Mouse (Mus musculus) limb, embryonic 11.5 days (tissue): Measurements from ENCODE around the gene Snap29. TPM values are rescaled to one million over a fixed set of nuclear protein-coding genes. Genes with fewer than 3 reads are reported as not detected.

Experiments
- ATAC-seq: fragments of 200-750 bp; cut with Nextera tagmentation; 2 replicates; pipeline ENCODE4 v1.8.0; 2017; ENCODE audit warnings: low read depth; ENCODE audit not compliant: insufficient number of reproducible peaks, low FRiP score, low TSS enrichment
- DNase-seq: peaks from one replicate; pipeline ENCODE4 v3.0.0-alpha.2; 2015; ENCODE audit warnings: low spot score
- H3K27ac ChIP-seq: fragments of 300-500 bp; sonication (generic); replicated peaks from 2 replicates; pipeline ENCODE4 v1.5.1; 2014; ENCODE audit warnings: low read depth, mild to moderate bottlenecking, low read length
- H3K27me3 ChIP-seq: fragments of 300-500 bp; sonication (generic); 2 replicates; pipeline ENCODE4 v1.6.1; 2014; ENCODE audit warnings: mild to moderate bottlenecking, low read length, mixed read lengths; ENCODE audit not compliant: control insufficient read depth, insufficient read depth
- H3K36me3 ChIP-seq: fragments of 300-500 bp; sonication (generic); 2 replicates; pipeline ENCODE4 v1.6.1; 2014; ENCODE audit warnings: mild to moderate bottlenecking, low read length, moderate library complexity, mixed read lengths; ENCODE audit not compliant: control insufficient read depth, insufficient read depth
- H3K4me1 ChIP-seq: fragments of 300-500 bp; sonication (generic); 2 replicates; pipeline ENCODE4 v1.6.1; 2014; ENCODE audit warnings: low read length, mixed read lengths; ENCODE audit not compliant: control insufficient read depth, insufficient read depth
- H3K4me2 ChIP-seq: fragments of 300-500 bp; sonication (generic); 2 replicates; pipeline ENCODE4 v1.6.1; 2014; ENCODE audit warnings: low read depth, mild to moderate bottlenecking, moderate library complexity; ENCODE audit not compliant: severe bottlenecking
- H3K4me3 ChIP-seq: fragments of 300-500 bp; sonication (generic); 2 replicates; pipeline ENCODE4 v1.5.1; 2014; ENCODE audit warnings: low read depth, low read length
- H3K9ac ChIP-seq: fragments of 300-500 bp; sonication (generic); 2 replicates; pipeline ENCODE4 v1.6.1; 2014; ENCODE audit warnings: mild to moderate bottlenecking, low read length
- H3K9me3 ChIP-seq: fragments of 300-500 bp; sonication (generic); 2 replicates; pipeline ENCODE4 v1.6.1; 2016; ENCODE audit warnings: low read length; ENCODE audit not compliant: control insufficient read depth
- WGBS: fragments of 180-500 bp; shearing (Covaris S2); extraction: QIAGEN DNeasy Blood & Tissue Kit; methylation state at CpG from one replicate; pipeline ENCODE4 v1.1.7; 2014; 5-methylcytosine and 5-hydroxymethylcytosine counted together
- polyA plus RNA-seq: library from polyadenylated mRNA; unstranded; fragments of >200 nt; fragmentation: Nextera tagmentation; extraction: Ambion mirVana; gene quantifications from 2 replicates; pipeline ENCODE4 v1.2.1, GENCODE M21; 2014

The Snap29 gene
- polyA plus RNA-seq, 1 experiment from 2014 or later: 7.0 TPM

- H3K27ac ChIP-seq: no peak overlapping the region
- no peaks in the 10 kb centered on the region for H3K9me3 ChIP-seq
- H3K9ac ChIP-seq: no peak overlapping the region
- H3K4me3 ChIP-seq: no peak overlapping the region
- 86% methylated on average over 4 of the region's 4 CpGs for WGBS
- DNase-seq (no peak), ATAC-seq (no peak)
- peaks cover 5% of the 10 kb centered on the region for H3K36me3 ChIP-seq
- no peaks in the 10 kb centered on the region for H3K4me1 ChIP-seq
- H3K4me2 ChIP-seq: no peak overlapping the region
- H3K27me3 ChIP-seq: no peaks in the 10 kb centered on the region
Measured at GRCm38 (mm10) chr16:17478331-17478943, 72.7 kb downstream of the Snap29 start.

Other genes starting within 250 kb of the Snap29 start
- 430 and 433 TPM in 2 replicates for gene Ube2l3, start 203.3 kb upstream of the Snap29 start, polyA plus RNA-seq
- 0.37 and 0.44 TPM in 2 replicates for gene Rimbp3, start 197.4 kb upstream of the Snap29 start, polyA plus RNA-seq
- gene Hic2, start 172.4 kb upstream of the Snap29 start, polyA plus RNA-seq: 9.8 and 10.6 TPM in 2 replicates
- 4.5 and 7.6 TPM in 2 replicates for gene Tmem191c, start 129.9 kb upstream of the Snap29 start, polyA plus RNA-seq
- 0.12 and 0.35 TPM in 2 replicates for gene Serpind1, start 74.6 kb upstream of the Snap29 start, polyA plus RNA-seq
- gene Pi4ka, start 328 bp downstream of the Snap29 start, polyA plus RNA-seq: 33.2 and 33.6 TPM in 2 replicates
- 90.4 and 95.2 TPM in 2 replicates for gene Crkl, start 46.0 kb downstream of the Snap29 start, polyA plus RNA-seq
- 0.26 and 0.63 TPM in 2 replicates for gene Aifm3, start 83.6 kb downstream of the Snap29 start, polyA plus RNA-seq
- gene Lztr1, start 102.7 kb downstream of the Snap29 start, polyA plus RNA-seq: 76.1 and 92.9 TPM in 2 replicates
- 49.1 and 58.7 TPM in 2 replicates for gene Thap7, start 125.2 kb downstream of the Snap29 start, polyA plus RNA-seq
- 0.20 TPM in 1 of 2 replicates, not detected in the other for gene Lrrc74b, start 155.3 kb downstream of the Snap29 start, polyA plus RNA-seq
- 0.27 and 0.47 TPM in 2 replicates for gene P2rx6, start 155.9 kb downstream of the Snap29 start, polyA plus RNA-seq
- 1.1 and 1.8 TPM in 2 replicates for gene Slc7a4, start 177.2 kb downstream of the Snap29 start, polyA plus RNA-seq
- 67.9 and 71.1 TPM in 2 replicates for gene Smpd4, start 213.4 kb downstream of the Snap29 start, polyA plus RNA-seq
- 5.7 TPM in 2 replicates for gene Ccdc74a, start 240.5 kb downstream of the Snap29 start, polyA plus RNA-seq